Mouse (Mus musculus) granulocyte monocyte progenitor cell, adult 5-6 weeks (primary cell): ENCODE measurements at regions not wholly inside any gene's neighbourhood (a gene's known extent, or its start where the extent isn't known, plus 50 kb on each side); places are given as distances from the start of the nearest gene placed in this dataset.

Source experiments
- ATAC-seq: replicated peaks from 2 replicates; pipeline ENCODE4 v1.8.0; 2016; ENCODE audit warnings: mild to moderate bottlenecking, moderate TSS enrichment, inconsistent platforms; ENCODE audit not compliant: poor library complexity, severe bottlenecking

DNA sequence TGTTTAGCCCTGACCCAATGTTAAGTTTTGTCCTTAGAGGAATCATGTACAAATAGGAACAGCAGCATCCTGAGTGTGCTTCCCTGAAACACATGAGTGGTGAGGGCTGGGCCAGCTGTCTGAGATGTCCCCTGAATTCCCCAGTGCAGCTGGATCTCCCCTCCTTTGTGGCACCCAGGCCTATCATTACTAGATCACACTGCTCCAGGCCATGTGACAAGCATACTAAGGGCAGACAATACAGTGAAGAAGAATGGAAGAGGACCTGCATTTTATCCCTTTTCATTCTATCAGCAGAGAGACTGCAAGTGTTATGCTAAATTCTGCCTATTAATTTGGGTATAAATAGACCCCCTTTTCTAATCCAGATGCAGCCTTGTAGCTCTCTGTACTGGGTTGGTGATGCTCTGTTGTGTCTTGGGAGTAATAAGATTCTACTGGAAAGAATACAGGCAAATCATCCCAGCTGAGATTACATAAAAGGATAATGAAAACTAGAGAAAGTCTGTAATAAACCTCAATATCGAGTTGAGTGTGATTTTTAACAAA is 418.3 kb downstream of the Brinp2 start:
- no peak for ATAC-seq

DNA sequence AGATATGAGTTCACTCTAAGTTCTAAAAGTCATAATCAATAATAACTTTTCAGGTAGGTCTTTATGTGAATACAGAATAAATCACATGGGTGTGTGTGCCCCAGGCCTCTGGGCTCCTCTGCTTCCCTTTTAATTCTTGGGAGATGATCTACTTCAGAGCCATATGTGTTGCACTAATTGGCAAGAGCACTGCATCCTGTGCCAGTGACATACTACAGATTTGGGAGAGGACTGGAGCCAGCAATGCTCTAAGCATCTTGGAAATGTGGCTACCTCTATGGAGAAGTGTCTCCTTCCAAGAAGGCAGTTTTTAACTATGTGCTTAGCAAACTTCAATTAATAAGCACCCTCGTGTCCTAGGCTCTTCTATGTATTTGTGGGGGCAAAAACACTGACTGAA is 416.6 kb downstream of the Brinp2 start:
- no peak for ATAC-seq

DNA sequence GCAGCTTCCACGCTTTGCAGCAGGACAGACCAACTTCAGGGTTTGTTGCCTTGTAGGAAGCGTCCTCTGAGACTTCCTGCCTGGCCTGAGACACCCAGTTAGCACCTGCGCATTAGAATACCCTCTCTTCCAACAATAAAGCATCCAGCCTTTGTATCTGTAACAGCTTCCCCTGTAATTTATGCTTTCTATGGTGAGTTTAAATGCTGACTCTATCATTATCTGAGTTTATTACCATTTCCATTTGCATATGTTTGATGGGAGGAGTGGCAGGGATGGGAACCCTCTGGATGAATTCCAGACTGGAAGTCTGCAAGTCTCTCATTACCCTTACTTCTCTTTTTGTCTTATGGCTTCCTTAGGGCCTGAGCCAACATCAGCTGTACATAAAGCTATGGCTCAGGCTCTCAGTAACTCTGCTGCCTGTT is 415.8 kb downstream of the Brinp2 start:
- no peak for ATAC-seq

DNA sequence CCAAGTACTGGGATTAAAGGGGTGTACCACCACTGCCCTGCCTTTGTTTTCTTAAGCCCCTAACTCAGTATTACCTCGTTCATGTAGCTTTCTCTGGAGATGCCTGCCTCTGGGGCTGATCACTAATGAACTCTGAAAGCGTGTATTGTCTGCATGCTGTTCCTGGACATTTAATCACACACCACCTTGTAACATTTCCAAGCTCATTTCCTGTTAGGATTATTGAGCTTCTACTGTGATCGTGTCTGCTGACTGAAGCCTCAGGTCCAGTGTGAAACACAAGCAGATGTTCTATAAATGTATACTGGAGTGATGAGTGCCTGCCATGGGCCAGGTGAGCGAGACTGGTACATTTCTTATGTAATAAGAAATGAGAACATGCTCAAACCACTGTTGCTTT is 398.6 kb downstream of the Brinp2 start:
- ATAC-seq, result no peak

DNA sequence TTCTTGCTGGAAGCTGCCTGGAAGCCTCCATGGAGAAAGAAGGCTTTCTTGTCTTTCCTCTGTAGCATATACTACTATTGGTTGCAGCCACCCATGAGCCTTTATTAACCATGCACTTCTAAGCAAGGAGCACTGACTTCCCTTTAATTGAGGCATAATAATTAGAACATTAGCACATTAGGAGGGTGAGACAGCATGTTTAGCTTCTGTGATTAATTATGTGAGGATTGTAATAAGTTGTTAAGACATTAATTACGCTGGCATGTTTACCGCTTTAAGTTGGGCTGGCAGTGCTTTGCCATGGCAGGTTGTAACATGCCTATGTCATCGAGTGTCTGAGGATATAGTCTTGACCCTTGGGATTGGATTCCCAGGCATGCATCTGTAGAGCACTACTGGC is 391.7 kb downstream of the Brinp2 start:
- no peak for ATAC-seq

DNA sequence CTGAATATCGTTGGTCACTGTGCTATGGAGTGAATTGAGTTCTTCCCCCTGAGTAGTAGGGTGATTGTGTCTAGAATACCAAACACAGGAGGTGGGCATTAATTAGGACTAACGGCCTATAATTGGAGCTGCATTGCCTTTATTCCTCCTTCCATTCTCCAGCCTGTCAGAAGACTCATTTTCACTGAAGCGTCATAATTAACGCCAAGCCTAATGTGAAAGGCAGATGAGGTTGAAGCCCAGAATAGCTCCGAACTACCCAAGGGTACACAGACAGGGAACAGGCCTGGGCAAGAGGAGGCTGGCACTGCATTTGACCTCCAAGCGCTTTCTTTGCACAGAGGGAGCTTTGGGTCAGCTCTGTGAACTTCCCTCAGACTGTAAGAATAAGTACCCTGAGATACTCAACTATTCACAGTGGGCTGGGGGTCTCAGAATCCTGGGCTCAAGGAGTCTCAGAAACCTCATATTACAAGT is 386.5 kb downstream of the Brinp2 start:
- ATAC-seq, result no peak

DNA sequence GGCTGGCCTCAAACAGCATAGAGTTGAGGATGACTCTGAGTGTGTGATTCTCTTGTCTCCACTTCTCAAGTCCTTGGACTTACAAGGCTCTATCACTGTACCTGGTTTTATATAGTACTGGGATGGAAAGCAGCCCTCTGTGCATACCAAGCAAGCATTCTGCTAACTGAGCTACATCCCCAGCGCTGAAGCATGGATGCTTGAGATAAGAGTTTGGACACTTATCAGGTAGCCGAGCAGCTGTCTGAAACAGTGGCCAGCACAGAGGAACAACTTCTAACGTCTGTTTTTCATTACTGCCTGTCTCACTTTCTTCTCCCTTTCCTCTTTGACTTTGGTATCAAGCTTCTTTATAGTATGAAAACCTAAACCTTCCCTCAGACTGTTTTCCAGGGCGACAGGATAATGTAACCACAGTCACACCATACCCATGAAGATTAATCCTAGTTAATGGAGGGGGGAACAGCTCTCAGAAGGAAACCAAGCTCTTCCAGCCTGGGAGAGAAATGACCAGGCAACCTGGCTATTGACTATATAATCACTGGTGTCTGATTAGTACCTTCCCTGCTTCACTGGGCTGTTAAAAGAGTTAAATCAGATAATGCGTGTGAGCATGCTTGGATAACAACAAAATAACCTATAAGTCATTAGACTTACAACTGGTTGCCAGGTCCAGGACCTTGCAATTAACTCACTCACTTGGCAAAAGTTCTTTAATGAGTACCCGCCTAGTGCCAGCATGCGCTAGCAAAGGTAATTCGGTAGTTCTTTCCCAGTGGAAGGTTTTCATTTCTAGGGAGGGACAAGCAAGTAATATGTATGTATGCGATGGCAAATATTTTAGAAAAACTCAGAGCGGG is 382.5 kb downstream of the Brinp2 start:
- ATAC-seq, result no peak

DNA sequence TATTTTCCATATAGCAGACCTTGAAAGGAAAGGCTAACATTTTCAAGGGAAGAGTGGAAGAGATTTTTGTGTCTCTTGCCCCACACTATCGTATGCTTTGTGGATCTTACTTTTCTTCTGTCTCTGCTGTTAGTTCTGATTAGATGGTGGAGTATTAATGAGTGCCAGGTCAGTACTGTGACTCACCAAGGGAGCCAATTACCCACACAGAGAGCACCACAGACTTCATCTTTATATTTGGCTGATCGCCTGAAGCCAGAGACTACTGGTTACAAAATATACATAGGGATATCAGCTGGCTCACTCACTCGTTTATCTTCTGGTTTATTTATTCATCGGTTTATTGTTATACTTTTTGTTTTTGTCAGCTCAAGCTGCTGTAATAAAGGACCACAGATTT is 381.5 kb downstream of the Brinp2 start:
- ATAC-seq, result no peak

DNA sequence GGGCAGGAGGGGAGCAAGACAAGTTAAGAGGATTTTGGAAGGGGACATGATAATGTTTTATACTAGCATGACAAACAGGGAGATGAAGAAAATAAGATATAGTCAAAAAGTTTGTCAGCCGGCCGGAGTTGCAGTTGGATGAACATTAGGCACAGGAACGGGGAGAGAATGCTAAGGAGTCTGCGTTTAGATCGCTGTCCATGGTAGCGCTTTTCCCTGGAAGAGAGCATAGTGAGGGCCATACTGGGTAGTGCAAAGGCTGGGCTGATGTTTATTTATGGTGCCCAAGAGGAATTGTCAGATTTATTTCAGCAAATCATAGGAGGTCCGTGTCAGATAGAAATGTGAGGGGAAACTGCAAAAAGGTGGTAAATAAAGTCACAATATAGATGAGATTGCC is 337.0 kb downstream of the Brinp2 start:
- ATAC-seq, result no peak

DNA sequence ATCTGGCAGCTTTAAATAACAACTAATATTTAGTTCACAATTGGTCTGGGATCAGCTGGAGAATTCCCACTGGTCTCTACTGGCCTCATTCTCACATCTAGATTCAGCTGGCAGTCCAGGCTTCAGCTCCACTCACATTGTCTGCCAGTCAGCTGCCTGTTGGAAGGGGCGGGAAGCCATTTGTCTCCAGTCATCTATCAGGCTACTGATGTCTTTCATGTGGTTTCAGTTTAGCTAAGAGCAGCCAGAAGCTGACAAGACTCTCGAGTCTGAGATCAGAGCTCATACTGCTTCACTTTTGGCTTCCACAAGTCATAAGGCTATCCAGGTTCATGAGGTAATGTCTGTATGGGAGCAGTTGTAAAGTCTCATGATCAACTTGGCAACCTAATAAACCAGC is 316.4 kb downstream of the Brinp2 start:
- ATAC-seq, result no peak

DNA sequence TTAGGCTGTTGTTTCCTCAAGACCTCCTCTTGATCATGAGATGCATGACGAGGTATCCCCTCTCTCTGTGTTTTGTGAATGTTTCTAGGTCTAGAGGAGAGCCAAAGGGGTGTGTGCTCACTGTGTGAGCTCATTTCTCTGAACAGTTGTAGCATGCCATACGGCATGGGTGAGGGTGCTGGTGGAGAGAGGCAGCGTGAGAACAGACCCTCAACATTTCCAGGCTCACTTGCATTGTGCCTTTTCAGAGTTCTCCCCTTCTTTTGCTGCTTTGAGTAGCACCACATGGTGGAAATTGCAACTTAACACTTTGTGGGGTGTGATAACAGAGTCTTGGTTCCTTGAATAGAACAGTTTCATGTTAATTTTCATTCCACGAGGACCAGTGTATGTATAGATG is 315.8 kb downstream of the Brinp2 start:
- no peak for ATAC-seq

DNA sequence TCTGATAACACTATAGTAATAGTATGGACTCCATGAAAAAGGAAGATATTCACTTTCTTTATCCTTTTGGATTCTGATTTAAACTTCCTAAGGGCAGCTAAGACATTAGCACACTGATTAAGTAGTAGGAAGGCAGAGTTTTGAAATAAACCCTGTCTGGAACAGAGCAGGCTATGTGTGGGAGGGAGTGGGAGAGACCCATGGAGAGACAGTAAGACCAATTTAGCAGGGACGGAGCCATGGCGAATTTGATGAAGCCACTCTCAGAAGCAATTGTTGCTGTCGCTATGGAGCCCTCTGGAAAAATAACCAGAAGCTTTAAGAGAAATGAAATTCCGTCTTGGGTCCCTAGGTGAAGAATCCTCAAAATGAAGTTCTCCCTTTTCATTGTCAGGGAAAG is 303.5 kb downstream of the Brinp2 start:
- no peak for ATAC-seq

DNA sequence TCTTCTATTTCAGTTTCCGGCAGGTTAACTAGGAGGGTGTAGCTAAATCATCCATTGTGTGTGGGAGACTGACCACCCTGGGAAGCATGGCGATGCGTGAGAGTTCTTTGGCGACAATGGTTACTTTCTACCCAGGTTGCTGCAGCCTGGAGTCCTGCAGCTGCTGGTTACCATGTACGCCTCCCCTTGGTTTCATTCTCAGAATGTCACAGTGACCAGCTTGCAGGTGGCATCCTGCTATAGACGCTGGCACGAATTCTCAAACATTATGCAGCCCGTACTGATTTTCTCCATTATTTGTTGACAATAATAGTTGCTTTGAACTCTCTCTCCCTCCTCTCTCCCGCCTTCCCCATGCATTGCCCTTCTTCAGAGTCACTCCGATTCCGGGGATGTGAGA is 301.2 kb downstream of the Brinp2 start:
- no peak for ATAC-seq

DNA sequence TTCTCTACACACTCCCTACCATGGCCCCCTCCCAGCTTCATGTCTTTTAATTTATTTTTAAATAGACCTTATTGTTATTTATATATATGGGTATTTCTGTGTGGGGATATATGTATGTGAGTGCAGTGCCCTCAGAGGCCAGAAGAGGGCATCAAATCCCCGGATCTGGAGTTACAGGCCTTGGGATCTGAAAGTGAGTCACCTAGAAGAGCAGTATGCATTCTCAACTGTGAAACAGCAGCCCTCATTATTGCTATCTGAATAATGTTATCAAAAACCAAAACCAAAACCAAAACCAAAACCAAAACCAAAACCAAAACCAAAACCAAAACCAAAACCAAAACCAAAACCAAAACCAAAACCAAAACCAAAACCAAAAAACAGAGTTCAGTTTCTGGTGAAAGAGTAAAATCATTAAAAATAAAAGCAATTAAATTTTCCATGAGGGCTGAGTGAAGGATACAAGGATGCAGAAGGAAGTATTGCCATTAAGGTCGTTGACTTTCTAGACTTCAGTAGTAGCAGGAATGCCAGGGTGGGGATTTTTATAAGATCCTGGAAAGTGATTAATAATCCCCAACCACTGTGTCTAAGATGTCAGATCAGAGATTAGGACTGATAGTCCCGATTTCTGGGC is 299.0 kb downstream of the Brinp2 start:
- no peak for ATAC-seq

DNA sequence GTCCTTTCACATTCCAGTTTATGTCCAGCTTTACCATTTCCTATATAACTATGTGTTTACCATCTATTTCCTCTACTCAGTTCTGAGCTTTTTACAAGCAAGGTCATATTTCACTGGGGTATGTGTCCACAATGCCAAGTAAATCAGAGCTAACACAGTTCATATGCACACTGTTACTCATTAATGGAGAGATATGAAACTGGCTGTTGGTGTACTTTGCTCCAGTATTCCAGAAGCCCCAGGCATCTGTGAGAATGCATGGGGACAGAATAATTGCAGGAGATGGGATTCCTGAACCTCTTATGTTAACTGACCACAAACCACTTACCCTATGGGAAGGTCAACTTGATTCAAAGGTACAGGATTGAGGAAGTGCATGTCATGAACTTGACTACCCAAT is 298.3 kb downstream of the Brinp2 start:
- ATAC-seq, result no peak

DNA sequence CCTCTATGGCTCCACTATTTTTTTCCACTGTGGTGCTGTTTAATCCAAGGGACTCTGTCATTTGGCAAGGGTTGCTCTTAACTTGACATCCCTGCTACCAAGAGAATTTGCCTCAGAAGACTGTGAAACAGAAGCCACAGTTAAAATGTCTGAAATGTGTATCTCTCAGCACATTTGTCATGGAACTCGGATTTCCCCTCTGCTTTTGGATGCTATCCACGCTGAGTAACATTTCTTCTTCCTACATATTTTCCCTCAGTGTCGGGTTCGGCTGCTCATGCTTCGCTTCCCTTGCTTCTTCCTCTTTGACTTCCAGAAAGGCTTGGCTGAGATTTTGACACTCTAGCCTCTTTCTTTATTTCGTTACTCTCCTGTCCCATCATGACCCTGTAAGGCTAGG is 294.1 kb downstream of the Brinp2 start:
- no peak for ATAC-seq

DNA sequence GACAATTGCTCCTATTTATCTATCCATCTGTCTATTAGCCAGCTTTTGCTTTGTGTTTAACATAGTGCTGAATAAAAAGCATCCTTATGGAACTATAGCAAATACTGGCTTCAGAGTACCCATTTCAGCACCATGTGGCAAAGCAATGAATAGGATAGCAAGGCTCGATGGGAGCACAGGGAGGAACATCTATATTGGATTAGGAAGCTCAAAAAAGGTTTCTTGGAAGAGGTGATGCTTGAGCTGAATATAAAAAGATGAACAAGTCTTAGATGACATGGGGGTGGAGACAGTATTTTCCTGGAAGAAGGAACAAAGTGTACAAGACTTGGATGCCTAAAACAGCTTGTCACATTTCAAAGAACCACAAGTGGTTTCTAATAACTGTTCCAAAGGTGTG is 273.9 kb downstream of the Brinp2 start:
- no peak for ATAC-seq

DNA sequence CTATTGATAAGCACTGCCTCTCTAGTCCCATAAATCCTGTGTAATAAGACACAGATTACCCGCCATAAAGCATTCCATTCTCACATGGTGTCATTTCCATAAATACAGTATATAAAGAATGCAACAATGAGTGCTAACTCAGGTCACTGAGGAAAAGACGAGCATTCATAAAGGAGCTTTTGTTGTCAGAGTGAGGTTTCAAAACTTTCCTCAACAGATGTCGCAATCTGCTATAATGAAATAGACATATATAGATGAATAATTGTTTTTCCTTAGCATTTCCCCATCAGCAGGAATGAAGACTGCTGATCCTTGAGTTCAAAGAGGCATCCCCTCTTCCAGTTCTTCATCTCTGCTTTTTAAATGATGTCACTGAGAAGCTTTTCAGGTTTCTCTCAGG is 270.3 kb downstream of the Brinp2 start:
- no peak for ATAC-seq

DNA sequence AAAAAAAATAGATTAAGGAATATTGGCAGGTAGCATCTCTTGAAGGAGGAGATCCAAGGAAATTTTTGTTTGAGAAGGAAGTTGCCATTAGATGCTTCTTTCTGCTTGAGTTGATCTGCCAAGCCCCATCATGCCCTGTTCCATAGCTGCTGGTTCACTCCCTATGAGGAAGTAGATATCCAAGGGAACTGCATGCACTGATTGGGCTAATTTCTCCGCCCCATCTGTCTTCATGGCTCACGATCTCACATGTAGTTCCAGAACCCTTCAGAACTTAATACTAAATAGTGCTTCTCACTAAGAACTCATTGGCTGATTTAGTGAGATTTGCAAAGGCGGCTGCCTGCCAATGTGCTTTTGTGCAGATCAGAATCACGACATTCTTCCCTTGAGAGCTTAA is 258.6 kb downstream of the Brinp2 start:
- no peak for ATAC-seq

DNA sequence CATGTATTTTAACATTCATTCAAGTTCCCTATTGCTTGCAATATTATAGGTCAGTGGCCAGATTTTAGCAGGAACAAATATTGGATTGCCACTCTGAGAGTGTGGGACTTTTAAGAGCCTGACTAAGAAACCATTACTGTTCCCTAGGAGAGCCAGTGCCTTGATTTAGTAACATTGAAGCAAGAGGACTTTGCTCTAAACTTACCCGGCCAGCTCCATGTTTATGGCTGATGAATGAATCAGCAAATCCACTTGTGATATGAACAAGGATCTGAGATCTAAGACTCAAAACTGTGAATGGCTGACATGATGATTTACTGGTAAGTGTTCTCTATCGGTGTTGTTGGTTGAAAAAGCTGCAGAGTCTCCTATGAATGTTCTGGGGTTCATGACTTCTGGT is 236.4 kb downstream of the Brinp2 start:
- ATAC-seq, result no peak

DNA sequence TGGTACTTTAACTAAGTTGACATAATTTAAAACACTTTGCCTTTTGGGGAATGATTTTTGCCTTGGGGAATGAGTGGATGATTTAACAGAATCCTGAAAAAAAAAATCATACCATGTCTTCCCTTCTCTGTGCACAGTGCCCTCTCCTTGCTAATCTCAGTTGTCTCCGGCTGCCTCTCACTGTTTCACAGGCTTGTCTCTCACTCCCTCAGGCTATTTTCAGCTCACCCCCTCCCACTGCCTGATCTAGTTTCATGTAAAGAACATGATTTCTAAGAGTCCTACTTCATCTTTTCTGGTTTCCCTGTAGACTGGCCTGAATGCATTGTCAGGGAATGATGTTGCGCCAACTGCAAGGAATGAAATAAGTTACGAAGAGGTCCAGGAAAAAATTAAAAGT is 231.2 kb downstream of the Brinp2 start:
- ATAC-seq, result no peak

DNA sequence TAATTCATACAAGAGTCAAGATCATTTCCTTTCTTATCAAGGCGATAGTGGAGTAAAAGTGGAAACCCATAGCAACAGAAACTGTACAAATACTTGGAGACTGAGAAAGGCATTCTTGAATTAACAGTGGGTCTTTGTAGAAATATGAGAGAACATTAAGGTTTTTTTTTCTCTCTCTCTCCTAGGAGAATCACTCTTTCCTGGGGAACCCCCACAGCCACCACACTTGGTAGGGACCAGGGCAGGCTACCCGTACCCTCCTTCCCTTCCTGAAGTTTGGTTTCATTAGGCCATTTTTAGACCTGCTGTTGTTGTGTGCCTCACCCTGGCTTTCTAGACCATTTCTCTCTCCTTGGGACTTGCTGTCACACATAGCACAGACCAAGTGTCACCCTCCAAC is 229.9 kb downstream of the Brinp2 start:
- no peak for ATAC-seq
